Mouse (Mus musculus) heart, postnatal 4 days (tissue): ENCODE data around the gene AB124611. TPM values are rescaled to one million over a fixed set of nuclear protein-coding genes. Genes with fewer than 3 reads are reported as not detected.
A peak's percentile ranks its signal among the peaks of the same experiment; 100 is the strongest.
"Not testable (repeated sequence)": the region's sequence is repeated elsewhere in the genome, so short reads cannot be mapped to it uniquely, and the experiment has no call there.

Experiments used
- DNase-seq: peaks from one replicate; pipeline ENCODE4 v3.0.0; 2021
- total RNA-seq, 2 experiments: library from RNA; stranded (reverse); gene quantifications; 2 replicates each; pipeline ENCODE4 v1.2.3; 2021

Gene AB124611
- 1 to 10 TPM in 1 of 2 experiments, under 1 TPM in 1; 0.95 to 1.1 TPM for total RNA-seq

DNA sequence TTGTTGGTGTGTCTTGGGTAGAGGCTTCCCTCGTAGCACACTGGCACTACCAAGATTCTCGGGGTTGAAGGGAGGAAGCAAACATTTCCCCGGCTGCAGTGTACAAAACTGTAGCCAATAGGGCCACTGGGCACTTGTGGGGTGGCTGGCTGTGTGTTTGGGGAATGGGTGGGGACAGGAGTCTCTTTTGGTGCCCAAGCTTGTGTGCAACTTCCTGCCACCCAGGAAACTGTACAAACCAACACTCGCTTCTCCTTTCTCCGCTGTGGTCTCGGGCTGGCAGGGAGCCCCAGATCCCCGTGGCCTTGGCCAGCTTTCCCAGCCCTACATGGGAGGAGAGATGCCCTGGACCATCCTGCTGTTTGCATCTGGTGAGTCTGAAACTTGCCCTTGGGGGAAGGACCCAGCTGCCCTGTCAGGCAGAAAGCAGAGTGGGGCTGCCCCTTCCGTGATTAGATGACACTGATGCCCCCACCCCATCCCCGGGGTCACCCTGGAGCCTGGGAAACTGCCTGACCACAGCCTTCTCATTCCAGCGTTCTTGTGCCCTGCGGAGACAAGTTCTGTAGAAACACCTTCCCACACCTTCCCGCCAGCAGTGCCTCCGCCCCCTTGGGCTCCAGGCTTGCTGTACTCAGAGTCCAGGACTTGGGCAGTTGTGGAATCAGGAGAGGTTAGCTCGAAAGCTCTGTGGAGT lies at the start of gene AB124611:
Gene AB124611 (plus strand): TSS at position 240 of the 697 bp plus-strand sequence.
- peak; percentile 25 for DNase-seq

DNA sequence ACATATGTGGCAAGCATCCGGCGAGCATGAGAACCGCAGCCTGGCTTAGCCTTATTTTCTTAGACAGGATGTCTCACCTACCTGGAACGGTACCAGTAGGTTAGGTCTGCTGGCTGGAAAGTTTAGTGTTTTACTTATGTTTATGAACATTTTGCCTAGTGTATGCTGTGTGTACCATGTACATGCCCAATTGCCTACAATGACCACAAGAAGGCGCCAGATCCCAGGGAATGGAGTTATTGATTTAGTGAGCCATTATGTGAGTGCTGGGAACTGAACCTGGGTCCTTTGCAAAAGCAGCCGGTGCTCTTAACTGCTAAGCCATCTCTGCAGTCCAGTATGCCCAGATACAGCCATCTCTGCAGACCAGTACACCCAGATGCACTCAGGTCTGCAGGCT lies 48.3 kb upstream of the AB124611 start:
- DNase-seq: no peak

DNA sequence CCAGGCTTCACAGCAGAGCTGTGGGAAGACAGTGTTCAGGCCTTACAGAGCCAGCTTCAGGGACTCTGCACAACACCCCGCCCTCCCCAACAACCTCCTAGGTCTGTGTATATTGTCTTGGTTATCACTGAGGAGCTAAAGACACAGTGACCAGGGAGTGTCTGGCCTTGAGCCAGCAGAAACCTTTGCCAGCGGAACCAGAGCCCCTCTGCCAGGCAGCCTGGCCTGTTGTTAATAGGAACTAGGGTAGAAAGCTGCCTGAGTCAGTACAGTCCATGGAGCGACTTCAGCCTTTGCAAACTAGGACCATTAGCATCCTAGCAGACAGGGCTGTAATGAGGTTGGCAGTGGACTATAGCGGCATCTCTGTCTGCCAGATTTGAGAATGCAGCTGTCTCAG lies 41.9 kb upstream of the AB124611 start:
- DNase-seq: peak; percentile 45

DNA sequence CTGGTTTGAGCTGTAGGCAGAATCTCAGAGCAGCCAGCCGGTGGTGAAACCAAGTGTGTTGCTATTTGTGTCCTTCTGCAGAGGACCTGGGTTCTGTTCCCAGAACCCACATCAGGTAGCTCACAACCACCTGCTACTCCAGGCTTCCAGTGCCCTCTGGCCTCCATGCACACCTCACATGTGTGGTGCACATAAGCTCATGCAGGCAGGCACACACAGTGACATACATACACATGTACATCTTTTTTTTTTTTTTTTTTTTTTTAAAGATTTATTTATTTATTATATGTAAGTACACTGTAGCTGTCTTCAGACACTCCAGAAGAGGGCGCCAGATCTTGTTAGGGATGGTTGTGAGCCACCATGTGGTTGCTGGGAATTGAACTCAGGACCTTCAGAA lies 37.7 kb upstream of the AB124611 start:
- DNase-seq: not testable (repeated sequence)

DNA sequence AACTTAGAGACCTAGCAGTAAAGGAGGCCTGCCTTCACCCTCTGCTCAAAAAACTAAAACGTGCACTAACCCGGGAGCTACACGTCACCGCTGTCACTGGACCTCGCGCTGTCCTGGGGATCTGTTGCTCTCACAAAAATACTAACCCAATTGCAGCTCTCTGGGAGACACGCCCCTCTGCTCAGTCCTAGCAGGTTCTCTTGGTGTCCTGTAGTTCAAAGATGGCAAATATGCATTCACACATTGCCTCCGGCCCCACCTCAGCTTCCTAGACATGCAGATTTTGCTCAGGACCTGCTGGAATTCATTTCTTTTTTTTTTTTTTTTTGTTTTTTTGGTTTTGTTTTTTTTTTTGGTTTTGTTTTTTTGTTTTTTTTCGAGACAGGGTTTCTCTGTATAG lies 35.3 kb upstream of the AB124611 start:
- DNase-seq: no peak

DNA sequence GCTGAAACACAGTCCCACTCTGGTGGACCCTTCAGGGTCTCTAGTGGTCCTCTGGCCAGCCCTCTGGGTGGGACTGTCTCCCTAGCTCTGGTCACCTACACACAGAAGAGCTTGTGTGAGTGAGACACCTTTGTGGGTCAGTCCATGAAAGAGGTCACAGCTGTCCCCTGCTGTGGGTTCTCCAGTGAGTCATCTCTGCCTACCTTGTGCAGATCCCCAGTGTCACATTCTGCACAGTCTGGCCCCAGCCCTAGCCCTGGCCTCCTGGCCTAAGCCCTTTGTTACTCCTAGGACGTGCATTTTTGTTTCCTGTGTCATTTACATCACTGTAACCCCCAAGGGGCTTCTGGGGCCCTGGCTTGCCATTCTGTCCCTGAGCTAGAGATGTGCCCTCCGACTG lies 32.1 kb upstream of the AB124611 start:
- DNase-seq: no peak

DNA sequence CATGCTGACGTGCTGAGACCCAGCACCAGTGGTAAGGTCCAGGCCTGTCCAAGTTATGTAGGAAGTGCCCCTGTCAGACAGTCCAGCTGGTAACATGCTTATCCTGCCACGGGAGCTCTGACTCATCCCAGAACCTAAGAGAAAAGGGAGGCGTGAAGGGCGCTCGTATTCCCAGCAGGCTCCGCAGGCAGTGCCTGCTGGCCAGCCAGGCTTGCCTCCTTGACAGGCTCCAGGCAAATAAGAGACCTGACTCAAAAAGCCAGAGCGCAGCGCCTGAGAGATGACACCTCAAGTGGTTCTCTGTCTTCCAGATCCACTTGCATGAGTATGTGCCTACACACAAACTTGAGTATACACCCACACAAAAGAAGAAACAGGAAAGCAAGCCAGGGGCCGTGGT lies 31.2 kb upstream of the AB124611 start:
- DNase-seq: no peak

DNA sequence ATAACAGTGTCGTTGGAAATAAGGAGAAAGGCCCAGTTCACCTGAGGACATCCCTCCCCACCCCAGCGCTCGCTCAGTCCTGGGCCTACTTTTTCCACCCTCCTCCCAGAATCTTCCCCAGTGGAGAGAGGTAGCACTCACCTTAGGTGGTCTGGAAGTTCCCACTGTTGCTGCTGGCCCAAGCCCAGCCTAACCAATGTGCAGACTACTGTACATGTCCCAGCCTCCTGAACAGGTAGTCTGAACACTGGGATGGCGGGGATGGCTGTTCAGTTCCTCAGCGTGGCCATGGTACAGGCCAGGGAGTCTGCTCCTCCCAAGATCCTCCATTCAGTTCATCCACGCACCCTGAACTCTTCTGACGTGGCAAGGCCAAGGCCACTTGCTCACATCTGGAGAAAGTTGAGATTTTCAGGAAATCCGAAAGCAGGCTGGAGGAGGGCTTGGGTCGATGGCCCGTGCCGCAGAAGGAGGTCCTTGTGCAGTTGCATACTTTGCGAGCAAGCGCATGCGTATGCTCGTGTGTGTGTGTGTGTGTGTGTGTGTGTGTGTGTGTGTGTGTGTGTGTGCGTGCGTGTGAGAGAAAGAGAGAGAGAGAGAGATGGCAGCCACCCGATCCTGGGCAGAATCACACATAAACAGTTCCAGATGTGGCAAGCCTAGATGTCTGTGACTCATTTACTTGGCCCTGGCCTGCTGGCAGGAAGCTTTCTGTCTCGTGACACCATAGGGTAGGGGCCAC lies 29.5 kb upstream of the AB124611 start:
- no peak for DNase-seq

DNA sequence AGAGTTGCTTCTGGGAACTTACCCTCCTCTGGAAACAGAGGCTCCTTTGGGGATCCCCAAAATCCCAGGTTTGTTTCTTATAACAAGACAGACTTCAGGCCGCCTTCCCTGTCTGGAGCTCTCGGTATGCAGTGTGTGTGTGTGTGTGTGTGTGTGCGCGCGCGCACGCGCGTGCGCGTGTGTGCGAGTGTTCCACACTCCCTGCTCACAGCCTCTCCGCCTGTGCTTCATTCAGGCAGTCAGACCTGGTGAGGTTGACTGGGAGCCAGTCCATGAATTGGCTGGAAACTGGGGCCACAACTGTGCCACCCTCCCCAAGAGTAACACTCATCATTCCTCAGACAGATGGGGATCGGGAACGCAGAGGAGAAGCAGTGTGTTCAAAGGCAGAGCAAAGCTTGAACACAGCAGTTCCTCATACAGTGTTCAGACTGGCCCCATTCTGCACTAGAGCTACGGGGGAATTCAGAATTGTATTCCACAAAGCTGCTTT lies 28.9 kb upstream of the AB124611 start:
- no peak for DNase-seq

DNA sequence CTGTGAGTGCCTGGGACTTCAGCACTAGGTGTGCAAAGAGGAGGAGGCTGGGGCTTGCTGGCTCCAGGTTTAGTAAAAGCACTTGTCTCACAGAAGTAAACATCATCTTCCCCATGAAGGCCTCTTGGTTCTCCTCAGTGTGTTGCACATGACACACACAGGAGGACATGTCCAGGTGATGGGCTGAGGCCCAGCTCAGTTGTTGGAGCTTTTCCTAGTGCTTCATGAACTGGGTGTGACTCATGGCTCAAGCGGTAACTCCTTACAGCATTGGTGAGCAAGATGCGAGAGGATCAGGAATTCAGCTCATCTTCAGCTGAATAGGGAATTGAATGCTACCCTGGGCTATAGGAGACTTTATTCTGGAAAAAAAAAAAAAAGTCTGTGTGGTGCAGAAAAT lies 28.3 kb upstream of the AB124611 start:
- no peak for DNase-seq

DNA sequence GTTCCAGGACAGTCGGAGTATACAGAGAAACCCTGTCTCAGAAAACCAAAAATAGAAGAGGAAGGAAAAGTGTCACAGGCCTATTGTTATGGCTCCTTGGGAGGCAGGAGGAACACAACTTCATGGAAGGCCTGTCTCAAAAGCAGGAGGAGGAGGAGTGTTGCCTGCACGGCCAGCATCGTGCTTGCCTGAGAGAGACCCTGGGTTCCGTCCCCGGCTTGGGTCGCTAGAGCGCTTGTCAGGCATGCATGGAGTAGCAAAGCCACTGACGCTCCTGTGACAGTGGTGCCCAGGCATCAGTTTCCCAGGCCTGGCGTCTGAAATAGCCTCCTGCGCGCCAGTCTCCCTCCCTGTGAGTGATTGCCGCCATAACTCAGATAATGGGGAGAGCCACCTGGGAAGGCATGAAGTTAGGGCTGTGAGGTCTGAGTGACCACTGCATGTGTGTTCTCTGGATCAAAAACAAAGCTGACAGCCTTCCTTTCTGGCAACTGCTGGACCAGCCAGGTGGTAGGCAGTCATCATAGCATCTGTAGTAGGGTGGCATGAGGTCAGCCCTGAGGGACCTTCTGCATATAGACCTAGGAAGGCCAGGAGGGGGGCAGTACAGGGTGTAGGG lies 27.6 kb upstream of the AB124611 start:
- no peak for DNase-seq

DNA sequence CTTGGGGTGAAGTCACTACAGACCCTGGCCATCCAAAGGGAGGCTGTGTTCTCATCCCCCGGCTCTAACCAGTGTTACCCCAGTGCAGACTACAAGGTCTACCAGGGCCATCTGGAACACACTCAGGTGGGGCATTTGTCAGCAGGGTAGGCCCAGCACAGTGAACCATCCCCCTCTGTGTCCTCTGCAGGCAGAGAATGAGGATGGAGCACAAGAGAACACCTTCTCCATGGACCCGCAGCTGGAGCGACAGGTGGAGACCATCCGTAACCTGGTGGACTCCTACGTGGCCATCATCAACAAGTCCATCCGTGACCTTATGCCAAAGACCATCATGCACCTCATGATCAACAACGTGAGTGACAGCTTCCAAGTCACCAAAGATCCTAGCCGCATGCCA lies 22.6 kb upstream of the AB124611 start:
- no peak for DNase-seq

DNA sequence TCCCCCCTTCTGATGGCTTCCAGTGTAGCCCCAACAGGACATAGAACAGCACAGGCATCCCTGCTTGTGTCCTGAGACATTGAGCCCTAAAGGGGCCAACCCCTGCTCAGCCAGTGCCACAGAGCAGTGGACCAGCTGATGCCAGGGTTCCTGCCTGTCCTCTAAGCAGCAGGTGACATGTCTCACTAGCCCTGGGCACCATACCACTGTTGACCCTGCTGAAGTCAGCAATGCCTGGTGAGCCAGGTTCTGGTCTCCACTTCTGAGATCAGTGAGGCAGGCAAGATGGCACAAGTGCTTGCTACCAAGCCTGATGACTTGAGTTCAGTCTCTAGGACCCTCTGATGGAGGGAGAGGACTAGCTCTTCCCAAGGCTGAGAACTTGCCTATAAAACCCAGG lies 20.2 kb upstream of the AB124611 start:
- no peak for DNase-seq

DNA sequence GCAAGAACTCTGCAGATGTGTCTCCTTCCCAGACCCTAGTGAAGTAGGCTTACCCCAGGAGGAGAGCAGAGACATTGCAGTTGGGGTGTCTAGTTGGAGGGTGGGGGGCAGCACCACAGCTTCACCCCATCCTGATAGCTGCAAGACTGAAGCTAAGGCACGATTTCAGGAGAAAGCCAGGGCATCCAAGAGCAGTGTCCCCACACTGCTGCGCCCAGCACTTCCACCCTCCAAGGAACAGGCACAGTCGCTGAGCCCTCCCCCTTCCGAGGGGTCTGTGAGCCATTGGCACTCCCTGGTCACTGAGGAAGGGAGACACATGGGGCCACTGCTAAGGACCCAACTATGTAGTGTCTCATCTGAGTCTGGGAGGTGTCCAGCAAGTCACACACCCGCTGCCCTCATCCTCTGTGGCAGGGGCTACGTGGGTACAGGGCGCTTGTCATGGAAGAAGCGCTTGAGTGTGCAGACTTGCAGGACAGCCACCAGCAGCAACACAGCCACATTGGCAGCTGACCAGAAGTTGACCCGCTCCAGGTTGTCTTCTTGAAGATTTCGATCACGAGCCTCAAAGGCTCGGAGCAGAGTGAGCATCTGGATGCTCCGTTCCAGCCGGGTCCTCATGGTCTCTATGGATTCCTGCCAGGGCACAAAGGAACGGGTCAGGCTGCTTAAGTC lies 18.1 kb upstream of the AB124611 start:
- DNase-seq: no peak

DNA sequence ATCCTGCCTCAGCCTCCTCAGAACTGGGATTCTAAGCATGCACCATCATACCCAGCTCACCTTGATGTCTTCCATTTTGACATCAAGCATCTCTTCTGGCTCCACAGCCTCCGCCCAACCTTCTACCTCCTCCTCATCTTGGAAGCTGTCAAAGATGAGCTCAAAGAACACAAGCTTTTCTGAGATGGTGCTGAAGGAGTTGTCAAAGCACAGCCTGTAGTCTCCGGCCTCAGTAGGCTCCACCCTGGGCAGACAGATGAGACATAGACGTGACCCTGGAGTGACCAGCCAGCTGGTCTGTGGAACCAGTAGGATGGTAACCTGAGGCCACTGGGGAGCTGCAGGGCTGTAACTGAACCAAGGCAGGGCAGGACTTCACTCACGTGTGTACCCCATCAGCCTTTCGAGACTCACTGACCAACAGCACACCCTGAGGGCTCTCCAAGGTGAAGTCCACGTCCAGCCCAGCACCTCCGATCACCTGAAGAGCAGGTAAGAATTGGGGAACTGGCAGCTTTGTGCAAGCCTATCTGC lies 17.0 kb upstream of the AB124611 start:
- no peak for DNase-seq

DNA sequence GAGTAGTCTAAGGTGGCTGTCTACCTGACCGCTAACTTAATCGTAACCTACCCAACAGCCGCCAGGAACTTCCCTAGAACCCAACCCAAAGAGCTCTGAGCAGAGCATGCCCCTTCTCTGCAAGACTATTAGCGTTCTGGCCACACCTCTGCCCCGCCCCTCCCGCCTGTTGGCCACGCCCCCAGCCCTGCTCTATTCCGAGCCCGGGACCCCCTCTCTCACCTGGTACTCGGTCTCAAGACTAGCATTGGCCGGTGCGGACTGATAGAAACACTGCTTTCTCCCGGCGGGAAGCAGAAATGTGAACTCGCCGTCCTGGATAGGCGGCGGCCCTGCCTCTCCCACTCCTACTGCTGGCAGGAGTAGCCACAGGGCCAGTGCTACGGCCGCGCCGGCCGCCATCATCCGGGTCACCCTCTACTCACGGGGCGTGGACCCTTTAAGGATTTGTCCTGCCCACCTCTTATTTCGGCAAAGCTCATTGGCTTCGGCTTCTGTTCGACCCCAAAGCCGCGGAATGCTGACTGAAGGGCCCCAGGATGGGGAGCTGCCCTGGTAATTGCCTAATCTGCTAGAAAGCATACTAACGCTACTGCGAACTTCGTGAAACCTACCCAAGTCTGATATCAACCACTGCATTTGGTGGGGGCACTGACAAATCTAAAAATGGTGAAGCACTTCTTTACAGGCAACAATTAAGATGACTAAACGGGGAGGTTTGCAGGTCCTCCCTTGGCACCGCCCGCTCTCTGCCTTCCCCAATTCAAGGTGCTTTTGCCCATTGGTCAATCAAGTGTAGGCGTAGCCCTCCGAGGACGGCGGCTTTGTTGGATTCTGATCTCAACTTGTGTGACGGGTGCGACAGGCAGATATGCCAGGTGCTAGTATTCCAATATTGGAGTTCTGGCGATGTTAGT lies 15.9 kb upstream of the AB124611 start, which contains the start of gene Tmed1:
Gene Tmed1 (minus strand): TSS at position 481 of the 917 bp plus-strand sequence.
- peak; percentile 96 for DNase-seq

DNA sequence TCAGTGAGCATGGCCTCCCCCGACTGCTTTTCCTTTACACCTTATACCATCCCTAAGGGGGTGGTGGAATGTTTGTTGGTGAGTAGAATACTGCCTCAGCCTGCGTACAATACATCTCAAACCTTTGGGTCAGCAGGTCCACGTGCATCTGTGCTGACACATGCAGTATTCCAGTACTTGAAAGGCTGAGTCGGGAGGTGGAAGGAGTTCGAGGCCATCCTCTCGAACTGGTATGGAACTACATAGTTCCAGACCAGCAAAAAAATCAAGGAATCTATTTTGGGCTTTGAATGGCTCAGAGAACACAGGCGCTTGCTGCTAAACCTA lies 15.3 kb upstream of the AB124611 start:
- DNase-seq: no peak

DNA sequence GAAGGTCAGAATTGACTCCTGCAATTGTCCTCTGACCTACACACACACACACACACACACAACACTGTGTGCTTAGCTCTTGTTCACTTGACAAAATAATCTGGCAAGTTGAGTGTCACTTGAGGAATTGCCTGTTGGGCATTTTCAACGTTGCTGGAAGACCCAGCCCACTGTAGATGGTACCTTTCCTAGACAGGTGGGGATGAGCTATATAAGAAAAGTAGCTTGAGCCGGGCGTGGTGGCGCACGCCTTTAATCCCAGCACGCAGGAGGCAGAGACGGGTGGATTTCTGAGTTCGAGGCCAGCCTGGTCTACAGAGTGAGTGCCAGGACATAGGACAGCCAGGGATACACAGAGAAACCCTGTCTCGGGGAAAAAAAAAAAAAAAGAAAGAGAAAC lies 14.9 kb upstream of the AB124611 start:
- DNase-seq: no peak

DNA sequence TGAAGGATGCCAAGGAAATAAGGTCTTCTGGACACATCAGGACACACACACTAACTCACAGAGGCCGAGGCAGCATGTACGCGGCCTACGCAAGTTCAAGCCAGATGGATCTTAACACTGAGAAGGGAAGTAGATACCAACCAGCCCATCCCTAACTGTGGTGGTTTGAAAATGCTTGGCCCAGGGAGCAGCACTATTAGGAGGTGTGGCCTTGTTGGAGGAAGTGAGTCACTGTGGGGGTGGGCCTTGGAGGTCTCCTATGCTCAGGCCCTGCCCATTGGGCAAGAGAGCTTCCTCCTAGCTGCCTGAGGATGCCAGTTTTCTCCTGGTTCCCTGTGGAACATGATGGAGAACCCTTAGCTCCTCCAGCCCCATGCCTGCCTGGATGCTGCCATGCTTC lies 12.5 kb upstream of the AB124611 start:
- no peak for DNase-seq

DNA sequence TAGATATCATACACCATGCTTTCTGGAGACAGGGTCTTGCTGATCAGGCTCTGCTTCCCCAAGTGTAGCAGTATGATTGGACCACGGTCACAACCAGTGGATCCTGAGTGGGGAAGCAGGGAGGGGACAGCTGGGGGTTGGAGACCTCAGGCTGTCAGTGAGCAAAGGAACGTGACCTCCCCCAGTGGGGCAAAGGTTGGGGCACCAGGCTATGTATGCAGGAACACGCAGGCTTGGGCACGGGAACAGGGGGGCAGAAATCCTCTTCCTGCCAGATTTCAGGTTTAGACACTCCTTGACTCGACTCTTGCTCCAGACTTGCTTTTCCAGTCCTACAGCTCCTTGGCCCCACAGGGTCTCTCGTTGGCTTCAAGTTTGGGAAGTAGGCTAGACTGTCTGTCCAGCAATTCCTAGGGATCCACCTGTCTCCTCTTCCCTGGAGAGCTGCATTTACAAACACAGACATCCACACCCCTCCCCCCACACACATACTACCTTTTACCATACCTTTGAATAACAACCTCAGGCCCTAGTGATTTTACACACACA lies 8.0 kb upstream of the AB124611 start:
- DNase-seq: no peak

DNA sequence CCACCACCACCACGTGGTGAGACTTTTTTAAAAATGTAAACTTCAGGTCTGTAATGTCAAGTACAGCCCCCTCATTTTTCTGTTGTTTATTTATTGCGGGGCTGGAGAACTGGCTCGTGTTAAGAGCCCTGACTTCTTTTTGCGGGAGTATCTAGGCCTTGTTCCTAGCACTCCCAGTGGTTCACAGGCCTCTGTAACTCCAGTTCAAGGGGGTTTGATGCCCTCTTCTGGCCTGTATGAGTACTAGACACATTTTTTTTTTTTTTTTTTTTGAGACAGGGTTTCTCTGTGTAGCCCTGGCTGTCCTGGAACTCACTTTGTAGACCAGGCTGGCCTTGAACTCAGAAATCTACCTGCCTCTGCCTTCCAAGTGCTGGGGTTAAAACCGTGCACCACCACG lies 7.3 kb upstream of the AB124611 start:
- not testable (repeated sequence) for DNase-seq
